Mouse (Mus musculus): ENCODE results near the gene Nlgn2. TPM values are rescaled to one million over a fixed set of nuclear protein-coding genes. Genes with fewer than 3 reads are reported as not detected.

Nlgn2 gene
- 117 and 137 TPM in 2 replicates for total RNA-seq (2014; rRNA removed)
- 21.0 and 23.5 TPM in 2 replicates for polyA plus RNA-seq (2015; fragmentation: Nextera tagmentation; extraction: Ambion mirVana)

GRCm38 (mm10) chr11:69837604-69837951 is at the start of gene Nlgn2:
TSS of gene Nlgn2 (minus strand) at chr11:69837784.
- Histone ChIP-seq H3K36me3 (ENCODE audit: insufficient read depth, low read length) (peaks cover 8% of the 10 kb centered on the region), H3K9ac (replicated peaks; ENCODE audit: low read length, poor library complexity, severe bottlenecking) (peak within 1 kb of the TSS; percentile 98), H3K4me1 (ENCODE audit: insufficient read depth, low read length) (peaks cover 11% of the 10 kb centered on the region; the same call in 1 of the 2 replicates), H3K27me3 (ENCODE audit: insufficient read depth, low read length) (no peaks in the 10 kb centered on the region), H3K9me3 (ENCODE audit: low read length) (no peaks in the 10 kb centered on the region), H3K4me3 (ENCODE audit: low read depth, low read length) (peak within 1 kb of the TSS; percentile 91), H3K27ac (ENCODE audit: low read depth, low read length) (peak within 1 kb of the TSS; percentile 97), H3K4me2 (ENCODE audit: low read depth, low read length, poor library complexity, severe bottlenecking) (peak within 1 kb of the TSS; percentile 97)
- ATAC-seq (ENCODE audit: low FRiP score) = peak; percentile 85
- WGBS = 0% methylated on average over 32 of the region's 32 CpGs
- DNase-seq (ENCODE audit: low spot score) = no peak
- TF ChIP-seq CTCF (IDR thresholded peaks at IDR 0.05) = peak; percentile 42; the same call in 1 of the 2 replicates

GRCm38 (mm10) chr11:69886907-69887635 is 49.5 kb upstream of the Nlgn2 start:
- ATAC-seq (ENCODE audit: low FRiP score) = no peak
- H3K9ac ChIP-seq (replicated peaks; ENCODE audit: low read length, poor library complexity, severe bottlenecking) = no peak overlapping the region
- H3K4me1 ChIP-seq (ENCODE audit: insufficient read depth, low read length) = no peaks in the 10 kb centered on the region
- DNase-seq (ENCODE audit: low spot score) = no peak
- H3K27ac ChIP-seq (ENCODE audit: low read depth, low read length) = no peak overlapping the region
- peak; percentile 28 for TF ChIP-seq CTCF (IDR thresholded peaks at IDR 0.05)
- H3K4me2 ChIP-seq (ENCODE audit: low read depth, low read length, poor library complexity, severe bottlenecking) = no peak overlapping the region
- H3K9me3 ChIP-seq (ENCODE audit: low read length) = no peaks in the 10 kb centered on the region
- 73% methylated on average over 8 of the region's 8 CpGs for WGBS
- no peaks in the 10 kb centered on the region for H3K27me3 ChIP-seq (ENCODE audit: insufficient read depth, low read length)
- no peak overlapping the region for H3K4me3 ChIP-seq (ENCODE audit: low read depth, low read length)
- no peaks in the 10 kb centered on the region for H3K36me3 ChIP-seq (ENCODE audit: insufficient read depth, low read length)

GRCm38 (mm10) chr11:69884663-69885062 is 47.1 kb upstream of the Nlgn2 start:
- Histone ChIP-seq H3K27me3 (ENCODE audit: insufficient read depth, low read length) (no peaks in the 10 kb centered on the region), H3K4me1 (ENCODE audit: insufficient read depth, low read length) (no peaks in the 10 kb centered on the region), H3K27ac (ENCODE audit: low read depth, low read length) (no peak overlapping the region), H3K9ac (replicated peaks; ENCODE audit: low read length, poor library complexity, severe bottlenecking) (no peak overlapping the region), H3K9me3 (ENCODE audit: low read length) (no peaks in the 10 kb centered on the region), H3K4me3 (ENCODE audit: low read depth, low read length) (no peak overlapping the region), H3K36me3 (ENCODE audit: insufficient read depth, low read length) (no peaks in the 10 kb centered on the region), H3K4me2 (ENCODE audit: low read depth, low read length, poor library complexity, severe bottlenecking) (no peak overlapping the region)
- no peak for DNase-seq (ENCODE audit: low spot score)
- ATAC-seq (ENCODE audit: low FRiP score) = no peak
- no peak for TF ChIP-seq CTCF (IDR thresholded peaks at IDR 0.05)
- WGBS = 89% methylated on average over 8 of the region's 8 CpGs

- Histone ChIP-seq H3K9me3 (ENCODE audit: low read length) (no peaks in the 10 kb centered on the region), H3K36me3 (ENCODE audit: insufficient read depth, low read length) (no peaks in the 10 kb centered on the region), H3K27ac (ENCODE audit: low read depth, low read length) (no peak overlapping the region), H3K27me3 (ENCODE audit: insufficient read depth, low read length) (no peaks in the 10 kb centered on the region), H3K4me1 (ENCODE audit: insufficient read depth, low read length) (no peaks in the 10 kb centered on the region), H3K4me3 (ENCODE audit: low read depth, low read length) (no peak overlapping the region), H3K9ac (replicated peaks; ENCODE audit: low read length, poor library complexity, severe bottlenecking) (no peak overlapping the region), H3K4me2 (ENCODE audit: low read depth, low read length, poor library complexity, severe bottlenecking) (no peak overlapping the region)
- WGBS = 77% methylated on average over 9 of the region's 9 CpGs
- ATAC-seq (ENCODE audit: low FRiP score) (no peak), DNase-seq (ENCODE audit: low spot score) (no peak)
- no peak for TF ChIP-seq CTCF (IDR thresholded peaks at IDR 0.05)
Measured at GRCm38 (mm10) chr11:69884240-69884639, 46.7 kb upstream of the Nlgn2 start.

- no peak overlapping the region for H3K9ac ChIP-seq (replicated peaks; ENCODE audit: low read length, poor library complexity, severe bottlenecking)
- no peaks in the 10 kb centered on the region for H3K36me3 ChIP-seq (ENCODE audit: insufficient read depth, low read length)
- DNase-seq (ENCODE audit: low spot score) (no peak), ATAC-seq (ENCODE audit: low FRiP score) (no peak)
- no peaks in the 10 kb centered on the region for H3K9me3 ChIP-seq (ENCODE audit: low read length)
- no peaks in the 10 kb centered on the region for H3K27me3 ChIP-seq (ENCODE audit: insufficient read depth, low read length)
- no peaks in the 10 kb centered on the region for H3K4me1 ChIP-seq (ENCODE audit: insufficient read depth, low read length)
- no peak for TF ChIP-seq CTCF (IDR thresholded peaks at IDR 0.05)
- WGBS = 85% methylated on average over 8 of the region's 8 CpGs
- no peak overlapping the region for H3K27ac ChIP-seq (ENCODE audit: low read depth, low read length)
- no peak overlapping the region for H3K4me3 ChIP-seq (ENCODE audit: low read depth, low read length)
- no peak overlapping the region for H3K4me2 ChIP-seq (ENCODE audit: low read depth, low read length, poor library complexity, severe bottlenecking)
Measured at GRCm38 (mm10) chr11:69883527-69884151, 46.1 kb upstream of the Nlgn2 start.

GRCm38 (mm10) chr11:69883066-69883465 is 45.5 kb upstream of the Nlgn2 start:
- Histone ChIP-seq H3K36me3 (ENCODE audit: insufficient read depth, low read length) (no peaks in the 10 kb centered on the region), H3K9me3 (ENCODE audit: low read length) (no peaks in the 10 kb centered on the region), H3K27me3 (ENCODE audit: insufficient read depth, low read length) (no peaks in the 10 kb centered on the region), H3K27ac (ENCODE audit: low read depth, low read length) (no peak overlapping the region), H3K4me1 (ENCODE audit: insufficient read depth, low read length) (no peaks in the 10 kb centered on the region), H3K4me3 (ENCODE audit: low read depth, low read length) (no peak overlapping the region), H3K9ac (replicated peaks; ENCODE audit: low read length, poor library complexity, severe bottlenecking) (no peak overlapping the region), H3K4me2 (ENCODE audit: low read depth, low read length, poor library complexity, severe bottlenecking) (no peak overlapping the region)
- peak; percentile 60 for TF ChIP-seq CTCF (IDR thresholded peaks at IDR 0.05)
- 65% methylated on average over 4 of the region's 4 CpGs for WGBS
- ATAC-seq (ENCODE audit: low FRiP score) (no peak), DNase-seq (ENCODE audit: low spot score) (no peak)

Data from midbrain, postnatal 0 days (tissue).